Mouse (Mus musculus) ES-CJ7 (cell line): Measurements from ENCODE around the gene Pwp2.
A peak's percentile ranks its signal among the peaks of the same experiment; 100 is the strongest.

Experiments used
- DNase-seq: peaks from one replicate; pipeline ENCODE4 v3.0.0; 2011; ENCODE audit warnings: low read depth, low spot score

The Pwp2 gene

GRCm38 (mm10) chr10:78171057-78171456 lies 13.9 kb downstream of the Pwp2 start:
- DNase-seq: no peak

DNA sequence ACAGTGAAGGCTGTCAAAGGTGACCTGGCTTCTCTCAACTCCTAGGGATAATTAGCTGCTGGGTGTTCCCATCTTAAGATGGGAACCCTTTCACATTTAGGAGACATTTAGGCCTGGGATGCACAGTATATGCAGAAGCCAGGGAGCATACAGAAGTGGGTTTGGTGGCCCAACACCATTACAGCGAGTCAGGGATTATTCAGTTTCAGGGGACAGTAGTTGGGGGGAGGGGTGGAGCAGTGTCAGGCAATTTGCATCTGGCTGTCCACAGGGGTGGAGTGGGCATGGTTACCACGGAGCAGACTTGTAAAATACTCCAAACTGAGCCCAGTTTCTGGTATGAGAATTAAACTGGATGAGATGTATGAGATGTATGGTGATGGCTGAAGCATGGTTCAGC lies 14.5 kb downstream of the Pwp2 start:
- DNase-seq: no peak

- peak; percentile 99 for DNase-seq
These were observed 15.5 kb downstream of the Pwp2 start, which contains the start of gene D10Jhu81e for GRCm38 (mm10) chr10:78169281-78170042. D10Jhu81e (minus strand) TSS chr10:78169782.

GRCm38 (mm10) chr10:78168792-78169191 lies 16.2 kb downstream of the Pwp2 start:
- DNase-seq: no peak

GRCm38 (mm10) chr10:78167775-78168174 lies 17.2 kb downstream of the Pwp2 start:
- DNase-seq: no peak

DNA sequence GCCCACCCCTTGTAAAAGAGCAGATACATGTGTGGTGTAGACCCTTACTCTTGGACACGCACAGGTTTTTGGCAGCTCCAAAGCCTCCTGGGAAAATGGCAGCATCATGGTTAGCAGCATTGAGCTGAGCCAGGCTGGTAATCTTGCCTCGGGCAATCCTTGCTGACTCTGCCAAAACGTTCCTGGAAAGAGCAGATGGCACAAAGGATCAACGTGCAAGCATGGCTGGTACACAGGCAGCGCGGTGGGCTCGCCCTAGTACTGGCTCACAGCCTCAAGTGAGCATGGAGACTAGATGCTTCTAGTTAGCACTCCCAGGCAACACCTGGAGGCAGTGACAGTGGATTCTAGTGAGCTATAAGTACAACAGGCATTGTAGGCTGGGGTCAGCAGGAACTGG lies 17.6 kb downstream of the Pwp2 start:
- no peak for DNase-seq

- DNase-seq: no peak
These were observed 19.5 kb downstream of the Pwp2 start for GRCm38 (mm10) chr10:78165256-78166005.

- no peak for DNase-seq
These were observed 20.2 kb downstream of the Pwp2 start for GRCm38 (mm10) chr10:78164786-78165185.

DNA sequence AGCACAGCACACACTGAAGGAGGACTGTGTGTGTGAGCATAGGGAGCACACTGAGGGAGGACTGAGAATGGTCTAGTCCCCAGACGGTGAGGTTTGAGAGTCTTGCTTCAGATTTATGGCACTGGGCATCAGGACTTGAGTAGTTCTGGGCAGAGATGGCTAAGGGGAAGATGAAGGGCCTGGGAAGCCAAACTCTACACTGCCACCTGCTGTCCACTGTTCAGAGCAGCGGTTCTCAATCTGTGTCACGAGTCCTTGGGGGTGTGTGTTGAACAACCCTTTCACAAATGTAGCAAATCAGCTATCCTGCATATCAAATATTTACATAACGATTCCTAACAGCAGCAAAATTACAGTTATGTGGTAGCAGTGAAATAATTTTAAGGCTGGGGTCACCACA lies 21.0 kb downstream of the Pwp2 start:
- DNase-seq: peak; percentile 65

GRCm38 (mm10) chr10:78163241-78163640 lies 21.7 kb downstream of the Pwp2 start:
- DNase-seq: no peak

DNA sequence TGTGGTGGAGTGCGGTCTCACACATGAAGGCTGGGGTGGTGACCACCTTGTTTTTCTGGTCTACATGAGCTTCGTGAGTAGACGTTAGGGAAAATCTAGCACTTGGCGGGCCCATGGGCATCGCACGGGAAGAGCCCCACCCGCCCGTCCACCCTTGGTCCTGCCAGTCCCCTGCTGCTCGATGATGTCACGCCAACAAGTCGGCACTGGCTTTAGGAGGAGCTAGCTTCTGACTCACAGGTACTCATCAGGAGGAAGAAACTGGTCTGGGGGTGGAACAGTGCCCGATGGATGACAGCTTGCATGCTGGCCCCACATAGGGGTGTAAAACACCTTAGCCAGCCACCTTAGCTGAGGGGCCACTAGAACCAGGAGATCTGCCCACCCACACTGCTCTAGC lies 22.3 kb downstream of the Pwp2 start:
- DNase-seq: no peak

DNA sequence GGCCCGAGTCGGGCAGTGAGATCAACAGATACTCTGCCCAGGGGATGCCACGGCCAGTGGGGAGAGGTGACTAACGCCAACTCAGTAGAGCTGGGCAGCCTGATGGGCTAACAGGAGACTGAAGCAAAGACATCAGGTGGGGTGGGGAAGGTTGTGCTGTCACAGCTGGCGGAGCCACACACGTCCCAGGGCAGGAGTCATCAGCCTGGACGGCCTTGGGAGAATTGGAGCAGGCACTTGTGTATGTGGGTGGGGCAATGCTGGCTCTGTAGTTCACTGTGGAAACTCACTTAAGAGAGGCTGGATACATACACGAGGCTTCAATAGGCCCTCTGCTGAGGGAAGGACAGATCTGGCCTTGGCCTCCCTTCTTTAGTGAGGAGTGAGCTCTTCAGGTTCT lies 23.9 kb downstream of the Pwp2 start:
- no peak for DNase-seq

GRCm38 (mm10) chr10:78160369-78161095 lies 24.4 kb downstream of the Pwp2 start:
- DNase-seq: no peak

GRCm38 (mm10) chr10:78159906-78160305 lies 25.0 kb downstream of the Pwp2 start:
- DNase-seq: peak; percentile 72

- DNase-seq: no peak
These were observed 25.6 kb downstream of the Pwp2 start for GRCm38 (mm10) chr10:78159252-78159878.

DNA sequence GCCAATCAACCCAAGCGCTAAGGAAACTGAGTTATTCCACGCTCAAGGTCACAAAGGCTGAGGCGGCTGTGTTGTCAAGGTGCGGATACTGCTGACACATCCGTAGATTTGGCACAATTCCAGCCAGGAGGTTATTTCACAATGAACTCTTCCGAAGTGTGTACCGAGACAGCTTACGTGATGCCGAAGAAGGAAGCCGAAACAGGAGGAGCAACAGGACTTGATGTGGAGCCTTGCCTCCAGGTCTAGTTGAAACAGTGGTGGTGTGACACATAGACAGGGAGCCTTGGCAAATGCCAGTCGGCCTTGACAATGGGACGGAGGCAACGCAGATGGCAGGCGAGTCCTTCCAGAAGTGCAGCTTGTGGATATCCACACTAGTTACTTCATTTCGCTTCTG lies 26.9 kb downstream of the Pwp2 start:
- no peak for DNase-seq

DNA sequence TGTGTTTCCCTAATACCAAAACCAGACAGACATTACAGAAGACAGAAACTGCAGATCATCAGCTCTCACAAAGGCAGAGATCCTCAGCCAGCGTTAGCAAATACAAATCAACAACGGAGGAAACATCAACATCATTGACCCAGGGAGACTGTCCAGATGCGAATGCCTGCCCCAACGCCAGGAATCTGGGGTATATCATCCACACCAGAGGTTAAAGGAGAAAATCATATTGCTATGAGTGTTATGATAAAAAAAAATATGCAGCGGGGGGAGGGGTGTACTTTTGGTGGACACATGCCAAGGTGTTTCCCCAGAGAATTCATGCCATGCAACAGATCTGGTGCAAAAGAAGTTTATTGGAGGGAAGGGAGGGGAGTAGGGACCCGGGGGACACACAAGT lies 28.0 kb downstream of the Pwp2 start:
- no peak for DNase-seq

DNA sequence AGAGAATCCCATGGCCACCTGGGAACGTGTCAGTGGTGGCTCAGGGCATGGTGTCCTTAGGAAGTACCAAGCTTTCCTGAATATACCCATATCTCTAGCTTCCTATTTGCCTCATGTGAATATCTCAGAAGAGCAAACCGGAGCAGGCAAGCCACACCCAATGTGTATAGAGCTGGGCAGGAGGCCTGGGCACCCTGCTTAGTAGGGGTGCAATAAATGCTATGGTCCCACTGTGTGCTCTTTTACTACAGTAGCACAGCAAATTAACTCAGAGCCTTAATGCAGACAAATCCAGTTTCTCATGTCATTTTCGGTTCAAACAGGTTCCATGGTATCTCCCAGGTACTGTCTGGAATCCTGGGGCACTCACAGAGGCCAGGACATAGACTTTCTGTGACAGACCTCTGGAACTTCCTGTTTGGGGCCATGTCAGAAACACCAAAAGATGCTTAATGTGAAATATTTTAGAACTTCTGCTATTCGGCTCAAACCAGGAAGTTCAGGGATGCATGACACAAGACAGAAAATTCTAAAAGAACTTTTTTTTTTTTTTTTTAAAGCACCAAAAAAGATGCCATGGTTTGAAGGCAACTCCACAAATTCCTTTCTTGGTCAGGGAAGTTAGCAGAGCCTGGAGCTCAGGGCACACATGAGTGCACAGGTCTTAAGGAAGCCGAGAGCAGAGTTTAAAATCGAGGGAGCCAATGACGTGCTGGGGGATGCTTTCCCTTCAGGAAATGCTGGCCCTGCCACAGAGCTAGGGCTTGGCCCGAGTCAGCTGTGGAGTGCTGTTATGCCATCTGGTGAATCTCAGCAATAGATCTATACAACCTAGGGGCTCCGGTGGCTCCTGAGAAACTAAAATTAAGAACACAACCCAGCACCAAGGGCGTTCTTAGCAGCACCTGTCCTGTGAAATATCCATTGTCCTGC lies 35.8 kb downstream of the Pwp2 start:
- DNase-seq: no peak

DNA sequence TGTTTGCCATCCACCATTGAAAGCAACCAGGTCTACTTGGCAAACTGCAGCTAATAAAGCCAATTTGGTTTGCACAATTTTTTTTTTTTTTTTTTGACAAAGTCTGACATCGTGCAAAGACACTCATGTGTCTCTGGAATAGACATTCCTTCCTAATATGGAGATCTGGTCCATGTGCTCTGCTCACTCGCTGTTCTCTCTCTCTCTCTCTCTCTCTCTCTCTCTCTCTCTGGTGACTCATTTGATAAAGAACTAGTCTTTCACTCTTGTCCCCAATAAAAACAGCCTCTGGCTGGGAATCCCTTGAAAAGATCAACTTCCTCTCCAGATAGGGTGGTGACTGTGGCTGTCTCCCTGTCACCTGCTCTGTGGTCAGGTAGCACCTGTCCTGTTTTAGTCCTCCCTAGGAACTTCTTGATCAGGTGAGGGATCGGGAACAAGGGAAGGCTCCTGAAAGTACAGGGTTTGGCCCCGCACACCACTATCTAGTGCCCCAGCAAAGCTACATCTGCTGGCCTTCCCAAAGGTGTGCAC lies 37.0 kb downstream of the Pwp2 start:
- DNase-seq: no peak

DNA sequence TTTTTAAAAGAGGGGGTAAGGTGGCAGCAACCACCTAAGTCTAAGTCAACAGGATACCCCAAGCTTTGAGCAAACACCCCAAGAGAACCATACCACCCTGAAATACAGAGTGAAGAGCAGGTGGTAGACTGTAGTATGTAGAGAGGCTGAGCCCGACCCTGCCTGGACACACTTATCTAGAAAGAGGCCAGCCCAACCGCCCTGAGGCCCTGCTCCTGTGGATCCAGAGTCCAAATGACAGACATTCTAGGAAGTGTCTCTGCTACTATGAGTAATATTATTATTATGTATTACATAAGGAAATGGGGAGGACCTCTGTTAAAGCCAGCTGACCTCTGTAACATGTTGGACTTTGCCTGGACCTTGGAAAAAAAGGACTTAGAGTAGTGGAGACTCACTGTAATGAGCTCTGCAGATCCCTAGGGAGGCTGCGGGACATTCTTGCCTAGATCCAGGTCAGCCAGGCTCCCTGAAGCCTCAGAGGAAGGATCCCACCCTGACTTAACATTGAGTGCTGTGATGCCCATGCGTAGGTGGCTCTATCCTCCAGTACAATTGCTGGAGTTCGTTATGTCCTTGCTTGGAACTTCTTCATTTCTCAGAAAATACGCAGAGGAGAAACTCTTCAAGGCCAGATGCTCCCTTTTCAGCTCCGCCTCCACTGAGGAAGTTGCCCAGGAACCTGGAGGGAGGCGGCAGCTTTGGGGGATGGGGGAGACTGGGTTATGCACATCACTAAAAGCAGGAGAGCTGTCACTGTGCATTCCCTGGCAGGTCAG lies 41.0 kb downstream of the Pwp2 start:
- DNase-seq: no peak
